Mouse (Mus musculus): ENCODE results near the gene Tln2. TPM values are rescaled to one million over a fixed set of nuclear protein-coding genes. Genes with fewer than 3 reads are reported as not detected.

Tln2 gene
- polyA plus RNA-seq, 1 experiment from 2014 or later, result 19.3 TPM

GRCm38 (mm10) chr9:67592726-67593125 lies 33.2 kb upstream of the Tln2 start:
- Histone ChIP-seq H3K4me1 (ENCODE audit: control insufficient read depth, insufficient read depth, low read length) (no peaks in the 10 kb centered on the region), H3K27me3 (ENCODE audit: control insufficient read depth, insufficient read depth, low read length) (no peaks in the 10 kb centered on the region), H3K9me3 (ENCODE audit: control insufficient read depth, low read length) (no peaks in the 10 kb centered on the region), H3K4me3 (replicated peaks; ENCODE audit: low read depth, low read length) (no peak overlapping the region), H3K9ac (replicated peaks; ENCODE audit: low read length) (no peak overlapping the region), H3K36me3 (ENCODE audit: control insufficient read depth, insufficient read depth, low read length) (no peaks in the 10 kb centered on the region), H3K4me2 (ENCODE audit: low read length) (no peak overlapping the region), H3K27ac (replicated peaks; ENCODE audit: low read depth, low read length) (no peak overlapping the region)
- 89% methylated on average over 5 of the region's 5 CpGs for WGBS
- DNase-seq (no peak), ATAC-seq (ENCODE audit: low FRiP score, low TSS enrichment) (no peak)

GRCm38 (mm10) chr9:67587111-67587510 lies 27.6 kb upstream of the Tln2 start:
- Histone ChIP-seq H3K9me3 (ENCODE audit: control insufficient read depth, low read length) (no peaks in the 10 kb centered on the region), H3K4me3 (replicated peaks; ENCODE audit: low read depth, low read length) (no peak overlapping the region), H3K27me3 (ENCODE audit: control insufficient read depth, insufficient read depth, low read length) (no peaks in the 10 kb centered on the region), H3K4me2 (ENCODE audit: low read length) (no peak overlapping the region), H3K4me1 (ENCODE audit: control insufficient read depth, insufficient read depth, low read length) (no peaks in the 10 kb centered on the region), H3K27ac (replicated peaks; ENCODE audit: low read depth, low read length) (no peak overlapping the region), H3K9ac (replicated peaks; ENCODE audit: low read length) (no peak overlapping the region), H3K36me3 (ENCODE audit: control insufficient read depth, insufficient read depth, low read length) (no peaks in the 10 kb centered on the region)
- DNase-seq (no peak), ATAC-seq (ENCODE audit: low FRiP score, low TSS enrichment) (no peak)
- WGBS, result 91% methylated on average over 3 of the region's 3 CpGs

GRCm38 (mm10) chr9:67586489-67586888 lies 27.0 kb upstream of the Tln2 start:
- Histone ChIP-seq H3K36me3 (ENCODE audit: control insufficient read depth, insufficient read depth, low read length) (no peaks in the 10 kb centered on the region), H3K27me3 (ENCODE audit: control insufficient read depth, insufficient read depth, low read length) (no peaks in the 10 kb centered on the region), H3K4me1 (ENCODE audit: control insufficient read depth, insufficient read depth, low read length) (no peaks in the 10 kb centered on the region), H3K9ac (replicated peaks; ENCODE audit: low read length) (no peak overlapping the region), H3K9me3 (ENCODE audit: control insufficient read depth, low read length) (no peaks in the 10 kb centered on the region), H3K27ac (replicated peaks; ENCODE audit: low read depth, low read length) (no peak overlapping the region), H3K4me3 (replicated peaks; ENCODE audit: low read depth, low read length) (no peak overlapping the region), H3K4me2 (ENCODE audit: low read length) (no peak overlapping the region)
- ATAC-seq (ENCODE audit: low FRiP score, low TSS enrichment), result no peak
- WGBS, result 83% methylated on average over 1 of the region's 1 CpGs
- no peak for DNase-seq

- no peak for ATAC-seq (ENCODE audit: low FRiP score, low TSS enrichment)
- Histone ChIP-seq H3K4me2 (ENCODE audit: low read length) (no peak overlapping the region), H3K27me3 (ENCODE audit: control insufficient read depth, insufficient read depth, low read length) (no peaks in the 10 kb centered on the region), H3K9me3 (ENCODE audit: control insufficient read depth, low read length) (no peaks in the 10 kb centered on the region), H3K4me1 (ENCODE audit: control insufficient read depth, insufficient read depth, low read length) (no peaks in the 10 kb centered on the region), H3K9ac (replicated peaks; ENCODE audit: low read length) (no peak overlapping the region), H3K27ac (replicated peaks; ENCODE audit: low read depth, low read length) (no peak overlapping the region), H3K4me3 (replicated peaks; ENCODE audit: low read depth, low read length) (no peak overlapping the region), H3K36me3 (ENCODE audit: control insufficient read depth, insufficient read depth, low read length) (no peaks in the 10 kb centered on the region)
- DNase-seq, result no peak
- 94% methylated on average over 10 of the region's 10 CpGs for WGBS
Measured at GRCm38 (mm10) chr9:67584871-67585270, 25.4 kb upstream of the Tln2 start.

GRCm38 (mm10) chr9:67581581-67582280 lies 22.2 kb upstream of the Tln2 start:
- Histone ChIP-seq H3K4me2 (ENCODE audit: low read length) (no peak overlapping the region), H3K4me1 (ENCODE audit: control insufficient read depth, insufficient read depth, low read length) (no peaks in the 10 kb centered on the region), H3K27ac (replicated peaks; ENCODE audit: low read depth, low read length) (no peak overlapping the region), H3K4me3 (replicated peaks; ENCODE audit: low read depth, low read length) (no peak overlapping the region), H3K27me3 (ENCODE audit: control insufficient read depth, insufficient read depth, low read length) (no peaks in the 10 kb centered on the region), H3K36me3 (ENCODE audit: control insufficient read depth, insufficient read depth, low read length) (no peaks in the 10 kb centered on the region), H3K9me3 (ENCODE audit: control insufficient read depth, low read length) (no peaks in the 10 kb centered on the region), H3K9ac (replicated peaks; ENCODE audit: low read length) (no peak overlapping the region)
- DNase-seq (no peak), ATAC-seq (ENCODE audit: low FRiP score, low TSS enrichment) (no peak)
- 91% methylated on average over 10 of the region's 10 CpGs for WGBS

GRCm38 (mm10) chr9:67579541-67579940 lies 20.0 kb upstream of the Tln2 start:
- H3K36me3 ChIP-seq (ENCODE audit: control insufficient read depth, insufficient read depth, low read length), result no peaks in the 10 kb centered on the region
- WGBS, result 74% methylated on average over 1 of the region's 1 CpGs
- H3K9me3 ChIP-seq (ENCODE audit: control insufficient read depth, low read length), result no peaks in the 10 kb centered on the region
- H3K27me3 ChIP-seq (ENCODE audit: control insufficient read depth, insufficient read depth, low read length), result no peaks in the 10 kb centered on the region
- ATAC-seq (ENCODE audit: low FRiP score, low TSS enrichment) (no peak), DNase-seq (no peak)
- H3K4me2 ChIP-seq (ENCODE audit: low read length), result no peak overlapping the region
- H3K4me3 ChIP-seq (replicated peaks; ENCODE audit: low read depth, low read length), result no peak overlapping the region
- no peak overlapping the region for H3K27ac ChIP-seq (replicated peaks; ENCODE audit: low read depth, low read length)
- H3K9ac ChIP-seq (replicated peaks; ENCODE audit: low read length), result no peak overlapping the region
- no peaks in the 10 kb centered on the region for H3K4me1 ChIP-seq (ENCODE audit: control insufficient read depth, insufficient read depth, low read length)

GRCm38 (mm10) chr9:67574721-67575248 lies 15.3 kb upstream of the Tln2 start:
- no peak overlapping the region for H3K9ac ChIP-seq (replicated peaks; ENCODE audit: low read length)
- H3K9me3 ChIP-seq (ENCODE audit: control insufficient read depth, low read length), result no peaks in the 10 kb centered on the region
- DNase-seq (no peak), ATAC-seq (ENCODE audit: low FRiP score, low TSS enrichment) (no peak)
- H3K27ac ChIP-seq (replicated peaks; ENCODE audit: low read depth, low read length), result no peak overlapping the region
- peaks cover 22% of the 10 kb centered on the region for H3K4me1 ChIP-seq (ENCODE audit: control insufficient read depth, insufficient read depth, low read length)
- H3K27me3 ChIP-seq (ENCODE audit: control insufficient read depth, insufficient read depth, low read length), result no peaks in the 10 kb centered on the region
- H3K4me2 ChIP-seq (ENCODE audit: low read length), result no peak overlapping the region
- no peaks in the 10 kb centered on the region for H3K36me3 ChIP-seq (ENCODE audit: control insufficient read depth, insufficient read depth, low read length)
- H3K4me3 ChIP-seq (replicated peaks; ENCODE audit: low read depth, low read length), result no peak overlapping the region
- WGBS, result 84% methylated on average over 7 of the region's 7 CpGs

GRCm38 (mm10) chr9:67573683-67573979 lies 14.1 kb upstream of the Tln2 start:
- H3K9me3 ChIP-seq (ENCODE audit: control insufficient read depth, low read length), result no peaks in the 10 kb centered on the region
- no peak overlapping the region; the same call in 1 of the 2 replicates for H3K9ac ChIP-seq (replicated peaks; ENCODE audit: low read length)
- H3K4me3 ChIP-seq (replicated peaks; ENCODE audit: low read depth, low read length), result no peak overlapping the region
- H3K4me1 ChIP-seq (ENCODE audit: control insufficient read depth, insufficient read depth, low read length), result peaks cover 22% of the 10 kb centered on the region
- no peaks in the 10 kb centered on the region for H3K36me3 ChIP-seq (ENCODE audit: control insufficient read depth, insufficient read depth, low read length)
- 31% methylated on average over 3 of the region's 3 CpGs for WGBS
- peak overlapping the region; percentile 18; the same call in 1 of the 2 replicates for H3K4me2 ChIP-seq (ENCODE audit: low read length)
- DNase-seq (peak; percentile 51), ATAC-seq (ENCODE audit: low FRiP score, low TSS enrichment) (no peak)
- peak overlapping the region; percentile 61 for H3K27ac ChIP-seq (replicated peaks; ENCODE audit: low read depth, low read length)
- no peaks in the 10 kb centered on the region for H3K27me3 ChIP-seq (ENCODE audit: control insufficient read depth, insufficient read depth, low read length)

Measured in midbrain, embryonic 14.5 days (tissue).